ENCODE assay signal across 8 mouse cellular contexts in genomic region chr11:101260826-101261380, GRCm38 (mm10). TPM values are rescaled to one million over a fixed set of nuclear protein-coding genes. Genes with fewer than 3 reads are reported as not detected.
DNase-seq lines count a peak whose midpoint lies in the region; ATAC-seq and TF ChIP-seq lines count a peak whose summit lies in the region.

No protein-coding gene starts in this region.

- CTCF ChIA-PET in Patski (lab: Charles Lee) = interaction anchor here (1.5 to 2.6 kb wide), 2 partner anchors 41 to 45 kb away, joined by 3 to 17 read pairs; partner anchors contain the start of gene Becn1

- peaks cover 70% of the 10 kb centered on the region for H3K4me1 ChIP-seq in hindbrain, embryonic 10.5 days (replicated peaks)
- H3K4me1 ChIP-seq in liver, postnatal 0 days (ENCODE audit: insufficient read depth) = peaks cover 47% of the 10 kb centered on the region

- TF ChIP-seq EP300 in liver, postnatal 0 days (IDR thresholded peaks at IDR 0.05; ENCODE audit: low read depth) = no peak

- DNase-seq in embryo, embryonic 11 days = peak; percentile 27
- no peak for DNase-seq in embryo, embryonic 10.5 days (ENCODE audit: low spot score)
- no peak for DNase-seq in Patski (ENCODE audit: low read depth, low spot score)
- DNase-seq in hindbrain, embryonic 10.5 days (ENCODE audit: low spot score) = no peak
- DNase-seq in liver, postnatal 0 days = no peak
- DNase-seq in left cerebral cortex, adult 18-20 months (ENCODE audit: low spot score in 2 of 2) = no peak

- in situ Hi-C loops in Patski (cut with MboI; ENCODE audit: low pct_unique_long_range_greater_than_20kb) = no loop called here

- peak overlapping the region; percentile 66 for H3K4me3 ChIP-seq in hindbrain, embryonic 10.5 days
- H3K4me3 ChIP-seq in liver, postnatal 0 days (ENCODE audit: low read depth, low read length) = peak overlapping the region; percentile 64

- H3K9ac ChIP-seq in liver, postnatal 0 days (replicated peaks) = peak overlapping the region; percentile 68

- WGBS in hindbrain, embryonic 10.5 days = under 1% methylated on average over 30 of the region's 30 CpGs
- under 1% methylated on average over 30 of the region's 30 CpGs for WGBS in liver, postnatal 0 days (ENCODE audit: insufficient replicate concordance)

- H3K27ac ChIP-seq in hindbrain, embryonic 10.5 days = peak overlapping the region; percentile 85
- peak overlapping the region; percentile 72; the same call in 1 of the 2 replicates for H3K27ac ChIP-seq in liver, postnatal 0 days (ENCODE audit: low read depth)

- no peaks in the 10 kb centered on the region for H3K9me3 ChIP-seq in hindbrain, embryonic 10.5 days
- H3K9me3 ChIP-seq in liver, postnatal 0 days (ENCODE audit: low read length) = no peaks in the 10 kb centered on the region

- peak; percentile 7 for ATAC-seq in Patski
- ATAC-seq in liver, postnatal 0 days = peak; percentile 5; the same call in 1 of the 2 replicates
- no peak for ATAC-seq in CD4-positive, CD25-positive, alpha-beta regulatory T cell, adult 4 months
- no peak for ATAC-seq in cerebellum, adult (ENCODE audit: insufficient number of reproducible peaks, low FRiP score, low TSS enrichment)

- no peak for TF ChIP-seq CTCF in Patski (IDR thresholded peaks at IDR 0.05)
- TF ChIP-seq CTCF in liver, postnatal 0 days (IDR thresholded peaks at IDR 0.05; ENCODE audit: low read depth) = no peak

- H3K27me3 ChIP-seq in Patski = no peaks in the 10 kb centered on the region
- peaks cover 52% of the 10 kb centered on the region for H3K27me3 ChIP-seq in hindbrain, embryonic 10.5 days (ENCODE audit: insufficient read depth, poor library complexity, severe bottlenecking)
- H3K27me3 ChIP-seq in liver, postnatal 0 days (ENCODE audit: insufficient read depth, low read length) = peaks cover 39% of the 10 kb centered on the region

- POLR2A ChIA-PET in Patski (lab: Charles Lee) = interaction anchor here (0.6 to 4.8 kb wide), 7 partner anchors 8 to 41 kb away, joined by 3 to 51 read pairs (median 4); partner anchors contain the start of genes Becn1, Cntd1 and Coa3

- peak overlapping the region; percentile 87 for H3K4me2 ChIP-seq in liver, postnatal 0 days (ENCODE audit: low read depth, low read length)

- peaks cover 27% of the 10 kb centered on the region for H3K36me3 ChIP-seq in hindbrain, embryonic 10.5 days
- peaks cover 23% of the 10 kb centered on the region for H3K36me3 ChIP-seq in liver, postnatal 0 days (replicated peaks; ENCODE audit: insufficient read depth, low read length)

RNA-seq across cellular contexts. Expression of gene Wnk4, which starts 0.5 kb away (rescaled TPM):
- polyA plus RNA-seq in Patski (2021) = 53.9 TPM
- polyA plus RNA-seq in hindbrain, embryonic 10.5 days (2016; fragmentation: Nextera tagmentation; extraction: Ambion mirVana) = 6.7 and 7.6 TPM in 2 replicates
- polyA plus RNA-seq in liver, postnatal 0 days (2015; fragmentation: Nextera tagmentation; extraction: Ambion mirVana) = 1.6 and 2.2 TPM in 2 replicates
- polyA plus RNA-seq in CD4-positive, CD25-positive, alpha-beta regulatory T cell, adult 4 months (2017; shearing (Covaris generic)) = 1 to 10 TPM in 1 of 2 experiments, under 1 TPM in 1; 0.91 to 1.4 TPM
- total RNA-seq in left cerebral cortex, adult 18-20 months (2021) = 1 to 10 TPM; 7.0 to 8.8 TPM

RNA-seq across cellular contexts. Expression of gene Vps25, which starts 7.4 kb away (rescaled TPM):
- polyA plus RNA-seq in Patski (2021) = 104 TPM
- 135 TPM in 2 replicates for polyA plus RNA-seq in hindbrain, embryonic 10.5 days (2016; fragmentation: Nextera tagmentation; extraction: Ambion mirVana)
- polyA plus RNA-seq in liver, postnatal 0 days (2015; fragmentation: Nextera tagmentation; extraction: Ambion mirVana) = 75.9 and 81.1 TPM in 2 replicates
- polyA plus RNA-seq in CD4-positive, CD25-positive, alpha-beta regulatory T cell, adult 4 months (2017; shearing (Covaris generic)) = 100 to 1,000 TPM; 132 to 144 TPM
- total RNA-seq in left cerebral cortex, adult 18-20 months (2021) = 10 to 100 TPM; 56.8 to 65.8 TPM

RNA-seq across cellular contexts. Expression of gene Ramp2, which starts 15.1 kb away (rescaled TPM):
- 27.3 TPM for polyA plus RNA-seq in Patski (2021)
- polyA plus RNA-seq in hindbrain, embryonic 10.5 days (2016; fragmentation: Nextera tagmentation; extraction: Ambion mirVana) = 63.9 and 72.3 TPM in 2 replicates
- 34.8 and 38.4 TPM in 2 replicates for polyA plus RNA-seq in liver, postnatal 0 days (2015; fragmentation: Nextera tagmentation; extraction: Ambion mirVana)
- not detected for polyA plus RNA-seq in CD4-positive, CD25-positive, alpha-beta regulatory T cell, adult 4 months (2017; shearing (Covaris generic))
- total RNA-seq in left cerebral cortex, adult 18-20 months (2021) = 10 to 100 TPM; 31.4 to 37.8 TPM

RNA-seq across cellular contexts. Expression of gene Cntd1, which starts 17.9 kb away (rescaled TPM):
- polyA plus RNA-seq in Patski (2021) = 1.0 TPM
- polyA plus RNA-seq in hindbrain, embryonic 10.5 days (2016; fragmentation: Nextera tagmentation; extraction: Ambion mirVana) = 0.95 and 1.9 TPM in 2 replicates
- 0.19 and 0.29 TPM in 2 replicates for polyA plus RNA-seq in liver, postnatal 0 days (2015; fragmentation: Nextera tagmentation; extraction: Ambion mirVana)
- polyA plus RNA-seq in CD4-positive, CD25-positive, alpha-beta regulatory T cell, adult 4 months (2017; shearing (Covaris generic)) = under 1 TPM in 1 of 2 experiments, not detected in 1; 0.97 TPM
- under 1 TPM; 0.46 to 0.56 TPM for total RNA-seq in left cerebral cortex, adult 18-20 months (2021)

RNA-seq across cellular contexts. Expression of gene Coa3, which starts 18.0 kb away (rescaled TPM):
- polyA plus RNA-seq in Patski (2021) = 118 TPM
- polyA plus RNA-seq in hindbrain, embryonic 10.5 days (2016; fragmentation: Nextera tagmentation; extraction: Ambion mirVana) = 227 and 244 TPM in 2 replicates
- polyA plus RNA-seq in liver, postnatal 0 days (2015; fragmentation: Nextera tagmentation; extraction: Ambion mirVana) = 79.9 and 86.6 TPM in 2 replicates
- 100 to 1,000 TPM; 132 to 135 TPM for polyA plus RNA-seq in CD4-positive, CD25-positive, alpha-beta regulatory T cell, adult 4 months (2017; shearing (Covaris generic))
- total RNA-seq in left cerebral cortex, adult 18-20 months (2021) = 100 to 1,000 TPM; 103 to 112 TPM

Comparison
In these comparisons a context has a peak if more than half of its experiments do, and no peak if none do; other contexts are left out.
1. ATAC-seq: peak in Patski (single experiment) and liver, postnatal 0 days (single experiment); none in CD4-positive, CD25-positive, alpha-beta regulatory T cell, adult 4 months (single experiment) and cerebellum, adult (single experiment).
2. RNA of gene Ramp2, which starts 15.1 kb away (polyA plus RNA-seq): 63.9 to 72.3 TPM in hindbrain, embryonic 10.5 days, 34.8 to 38.4 TPM in liver, postnatal 0 days and 27.3 TPM in Patski (single experiment); not detected in CD4-positive, CD25-positive, alpha-beta regulatory T cell, adult 4 months; every median in the first group is over 10 times any median in the second.